Mouse (Mus musculus): ENCODE data around the gene 0610040J01Rik.
"Not testable (repeated sequence)": the region's sequence is repeated elsewhere in the genome, so short reads cannot be mapped to it uniquely, and the experiment has no call there.

The 0610040J01Rik gene

DNA sequence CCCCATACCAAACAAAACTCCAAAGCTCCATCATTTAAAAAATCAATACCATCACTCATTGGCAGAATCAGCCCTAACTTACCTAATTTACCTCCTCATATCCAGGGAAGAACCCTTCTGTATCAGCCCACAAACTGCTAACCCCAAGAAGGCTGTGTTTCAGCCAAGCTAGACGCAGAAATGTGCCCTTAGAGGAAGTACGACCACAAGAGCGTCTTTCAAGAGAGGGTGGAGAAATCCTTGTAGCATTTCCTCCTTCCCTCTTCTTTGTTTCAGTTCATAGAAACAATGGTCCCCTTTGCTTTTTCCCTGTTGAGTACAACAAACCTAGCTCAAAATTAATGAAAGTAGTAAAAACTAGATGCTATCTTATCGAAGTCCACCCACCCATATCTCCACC is 18.9 kb downstream of the 0610040J01Rik start:
- no peak for DNase-seq

DNA sequence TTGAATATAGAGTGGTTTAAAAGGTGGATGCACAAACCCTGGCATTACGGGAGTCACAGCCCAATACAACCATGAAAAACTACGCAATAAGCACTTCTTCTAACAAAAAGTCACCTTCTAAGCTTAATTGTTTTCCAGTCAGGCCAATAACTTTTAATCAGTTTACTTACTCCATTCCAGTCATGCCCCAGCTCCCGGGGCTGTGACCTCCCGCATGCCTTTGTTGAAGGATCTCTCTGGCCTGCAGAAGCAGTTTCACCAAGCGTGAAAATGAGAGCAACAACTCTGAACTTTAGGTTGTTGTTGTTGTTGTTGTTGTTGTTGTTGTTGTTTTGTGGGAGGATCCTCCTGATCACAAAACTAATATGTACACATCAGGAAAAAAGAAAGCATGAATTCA is 21.8 kb downstream of the 0610040J01Rik start:
- DNase-seq: no peak

DNA sequence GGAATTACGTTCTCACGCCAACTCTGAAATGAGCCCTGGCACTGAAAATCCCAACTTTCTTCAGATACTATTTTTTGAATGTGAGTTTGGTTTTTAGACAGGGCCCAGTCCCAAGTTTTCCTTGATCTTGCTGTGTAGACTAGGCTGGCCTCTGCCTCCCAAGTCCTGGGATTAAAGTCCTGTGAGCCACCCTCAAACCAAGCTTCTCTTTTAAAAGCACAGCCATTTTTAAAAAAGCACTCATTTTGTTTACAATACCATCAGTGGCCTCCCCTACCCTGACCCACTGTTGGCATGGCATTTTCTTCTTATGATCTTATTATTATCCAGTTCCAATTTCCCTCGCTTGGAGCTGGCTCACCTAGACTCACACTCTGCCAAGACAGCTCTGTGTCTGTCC is 22.3 kb downstream of the 0610040J01Rik start:
- no peak for DNase-seq

DNA sequence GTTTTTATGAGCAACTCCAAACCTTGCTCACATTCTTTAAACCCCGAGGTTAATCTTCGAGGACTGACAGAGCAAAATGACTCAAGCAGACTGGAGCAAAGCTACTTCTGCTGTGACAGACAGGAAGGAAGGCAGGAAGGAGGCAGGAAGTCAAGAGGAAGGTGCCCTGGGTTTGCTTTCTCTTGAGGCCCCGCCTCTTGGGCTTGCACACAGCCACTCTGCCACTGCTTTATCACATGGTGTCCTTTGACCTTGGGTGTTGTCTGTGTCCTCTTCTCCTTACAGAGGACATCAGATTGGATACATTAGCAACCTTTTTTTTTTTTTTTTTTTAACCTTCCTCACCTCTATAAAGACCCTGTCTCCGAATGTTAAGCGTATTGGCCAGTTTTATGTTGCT is 25.0 kb downstream of the 0610040J01Rik start:
- no peak for DNase-seq

DNA sequence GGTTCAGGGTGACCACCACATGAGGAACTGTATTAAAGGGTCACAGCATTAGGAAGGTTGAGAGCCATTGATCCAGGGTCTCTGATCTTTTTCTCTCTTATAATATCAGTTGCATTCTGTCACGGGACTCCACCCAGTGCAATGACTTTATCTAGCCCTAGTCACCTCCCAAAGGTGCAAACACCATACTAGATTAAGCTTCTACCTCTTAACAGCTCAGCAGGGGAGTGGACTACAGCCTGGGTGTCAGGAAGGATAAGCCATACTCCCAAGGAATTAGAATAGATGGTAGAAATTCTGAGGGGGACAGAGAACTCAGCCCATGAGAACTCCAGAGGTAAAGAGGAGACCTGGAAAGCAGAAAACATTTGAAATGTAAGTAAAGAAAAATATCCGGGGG is 25.7 kb downstream of the 0610040J01Rik start:
- no peak for DNase-seq

DNA sequence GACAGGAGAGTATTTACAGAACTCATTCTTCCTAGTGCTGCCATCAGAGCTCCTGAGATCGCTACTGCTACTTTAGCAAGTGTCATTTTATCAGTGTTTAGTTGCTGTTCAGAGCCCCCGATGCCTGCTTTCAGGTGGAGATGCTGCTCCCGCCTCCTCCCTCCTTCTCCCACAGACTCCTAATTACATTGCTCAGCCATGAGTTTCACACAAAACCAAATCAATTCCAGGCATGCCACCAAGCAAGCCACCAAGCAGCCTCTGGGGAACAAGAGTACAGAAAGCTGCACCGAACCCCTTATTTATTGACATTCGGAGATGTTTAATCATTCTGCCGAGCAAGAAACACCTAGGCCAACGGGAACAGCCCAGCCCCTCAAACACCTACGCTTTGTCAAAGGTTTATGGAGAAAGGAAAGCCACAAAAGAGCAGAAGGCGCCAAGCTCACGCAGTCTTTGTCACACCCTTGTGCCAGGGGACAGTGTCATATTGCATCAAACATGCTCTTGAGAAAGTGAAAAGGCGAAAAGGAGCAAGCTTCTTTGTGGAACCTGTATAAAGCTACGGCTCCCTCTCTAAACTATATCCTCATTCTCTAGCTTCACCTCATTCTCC is 27.7 kb downstream of the 0610040J01Rik start:
- no peak for DNase-seq

DNA sequence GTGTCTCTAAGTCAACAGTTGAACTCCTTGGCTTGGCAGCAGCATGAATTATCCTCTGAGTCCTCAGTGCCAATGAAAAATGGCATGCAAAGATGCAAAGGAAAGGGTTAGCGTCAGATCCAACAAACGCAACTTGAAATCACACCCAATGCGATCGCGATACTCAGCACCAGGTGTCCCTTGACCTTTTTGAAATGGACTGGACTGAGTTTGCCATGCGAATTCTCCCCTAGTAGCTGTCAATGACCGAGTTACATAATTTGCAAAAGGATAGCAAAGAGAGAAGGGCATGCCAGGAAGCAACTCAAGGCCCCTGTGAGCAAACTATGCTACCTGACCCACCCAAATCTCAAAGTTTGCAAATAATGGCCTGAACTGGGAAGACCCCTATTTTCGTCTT is 34.9 kb downstream of the 0610040J01Rik start:
- no peak for DNase-seq

DNA sequence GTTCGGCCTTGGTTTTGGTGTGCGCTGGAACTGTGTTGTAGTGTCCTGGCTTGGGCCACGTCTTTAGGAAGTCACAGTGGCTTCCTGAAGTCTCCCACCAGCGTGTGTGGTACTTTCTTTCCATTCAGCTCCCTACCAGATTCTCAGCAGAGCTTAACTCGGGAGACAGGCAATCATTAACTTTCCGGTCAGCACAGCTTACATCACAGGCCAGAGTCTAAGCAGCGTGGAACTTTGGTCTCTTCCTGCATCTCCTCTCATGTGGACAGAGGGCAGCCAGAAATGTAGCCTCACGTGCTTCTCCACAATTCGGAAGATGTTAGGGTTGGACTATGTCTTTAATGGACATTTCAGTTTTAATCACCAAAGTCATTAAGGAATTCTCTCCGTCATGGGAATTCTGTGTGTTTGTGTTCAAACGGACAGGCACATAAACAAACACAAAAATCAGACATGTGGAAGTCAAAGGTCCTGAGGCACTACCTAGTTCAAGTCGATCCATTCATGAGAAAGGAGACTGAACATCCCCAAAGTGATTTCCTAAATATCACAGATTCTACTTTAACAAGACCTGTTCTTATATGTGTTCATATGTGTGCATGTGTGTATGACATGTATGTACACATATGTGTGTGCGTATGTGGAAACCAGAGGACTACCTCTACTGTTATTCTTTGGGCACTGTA is 35.5 kb downstream of the 0610040J01Rik start:
- peak; percentile 26 for DNase-seq

DNA sequence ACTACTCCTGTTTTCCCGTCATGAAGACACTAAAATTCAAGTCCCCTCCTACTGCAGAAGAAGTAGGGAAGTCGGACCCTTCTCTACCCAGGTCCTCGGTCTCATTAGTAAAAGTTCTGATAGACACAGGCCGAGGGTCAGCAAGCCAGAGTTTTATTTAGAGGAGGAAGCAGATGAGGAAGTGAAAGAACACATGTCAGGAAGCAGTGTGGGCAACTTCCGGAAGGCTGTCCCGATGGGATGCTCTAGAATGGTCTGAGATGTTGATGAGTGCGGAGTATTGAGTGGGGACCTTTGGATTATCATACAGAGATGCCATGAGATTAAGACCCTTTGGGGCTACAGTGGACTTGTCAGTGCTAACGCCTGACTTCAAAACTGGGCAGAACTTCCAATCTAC is 46.7 kb downstream of the 0610040J01Rik start:
- no peak for DNase-seq

DNA sequence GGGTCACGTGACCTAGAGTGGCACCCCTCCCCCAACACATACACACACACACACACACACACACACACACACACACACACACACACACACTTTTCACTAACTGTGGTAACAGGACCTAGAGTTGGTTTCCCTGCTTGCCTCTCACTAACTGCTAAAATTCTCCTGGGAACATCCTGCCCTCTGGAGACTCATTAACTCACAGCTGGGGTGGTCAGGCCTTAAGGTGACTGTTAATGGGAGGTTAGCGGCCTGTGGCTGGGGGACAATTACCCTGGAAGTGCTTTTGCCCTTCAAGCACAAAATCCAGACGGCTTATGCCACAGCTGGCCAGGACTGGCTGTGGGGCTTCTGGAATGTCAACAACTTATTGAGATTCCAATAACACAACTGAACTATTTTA is 55.3 kb downstream of the 0610040J01Rik start:
- no peak for DNase-seq

DNA sequence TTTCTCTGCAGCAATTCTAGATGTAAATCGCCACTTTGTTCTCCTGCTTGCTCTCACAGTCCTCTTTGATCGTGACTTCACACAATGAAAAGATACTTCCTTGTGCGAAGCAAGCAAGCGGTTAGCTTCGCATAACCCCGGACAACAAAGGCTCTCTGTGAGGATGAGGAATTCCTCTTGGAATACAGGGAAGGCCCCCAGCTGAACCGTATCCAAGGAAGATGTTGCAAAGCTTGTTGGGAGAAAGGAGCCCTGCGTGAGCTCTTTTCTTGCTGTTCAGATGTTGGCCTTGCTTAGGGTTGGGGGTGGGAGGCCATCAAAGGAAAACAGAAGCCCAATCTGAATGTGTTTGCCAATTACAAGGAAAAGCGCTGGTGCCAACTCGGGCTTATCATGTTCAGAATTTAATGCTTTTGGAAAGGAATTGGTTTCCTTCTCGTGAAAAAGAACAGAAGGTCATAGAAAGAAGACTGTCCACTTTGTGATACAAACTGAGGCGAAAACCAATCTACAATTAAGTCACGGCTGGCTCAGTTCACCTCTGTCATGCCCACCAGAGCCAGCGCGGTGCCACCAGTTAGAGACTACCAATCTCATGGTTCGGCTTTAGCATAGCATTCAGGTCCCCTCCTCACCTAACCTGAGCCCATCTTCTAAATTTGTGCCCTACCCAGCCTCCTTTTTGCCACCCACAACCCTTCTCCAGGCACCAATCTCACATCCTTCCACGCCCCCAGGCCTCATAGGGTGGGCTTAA is 60.2 kb downstream of the 0610040J01Rik start:
- DNase-seq: no peak

DNA sequence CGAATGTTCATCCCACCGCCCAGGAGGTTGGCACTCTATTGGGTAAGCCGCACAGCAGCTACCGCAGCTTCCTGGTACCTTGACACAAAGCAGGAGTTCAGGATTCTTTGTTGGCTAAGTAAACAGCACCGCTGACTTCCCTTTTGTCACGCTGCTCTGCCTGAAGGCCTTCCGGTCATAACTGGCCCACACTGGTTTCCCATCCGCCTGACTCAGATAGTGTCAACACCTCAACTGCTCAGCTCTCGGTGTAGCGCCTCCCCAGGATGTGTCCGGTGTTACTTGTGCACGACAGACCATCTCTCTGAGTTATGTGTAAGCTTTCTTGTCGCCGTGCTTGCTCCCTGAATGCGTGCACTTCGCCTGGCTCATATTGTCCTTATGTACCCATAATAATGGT is 62.7 kb downstream of the 0610040J01Rik start:
- peak; percentile 45 for DNase-seq

DNA sequence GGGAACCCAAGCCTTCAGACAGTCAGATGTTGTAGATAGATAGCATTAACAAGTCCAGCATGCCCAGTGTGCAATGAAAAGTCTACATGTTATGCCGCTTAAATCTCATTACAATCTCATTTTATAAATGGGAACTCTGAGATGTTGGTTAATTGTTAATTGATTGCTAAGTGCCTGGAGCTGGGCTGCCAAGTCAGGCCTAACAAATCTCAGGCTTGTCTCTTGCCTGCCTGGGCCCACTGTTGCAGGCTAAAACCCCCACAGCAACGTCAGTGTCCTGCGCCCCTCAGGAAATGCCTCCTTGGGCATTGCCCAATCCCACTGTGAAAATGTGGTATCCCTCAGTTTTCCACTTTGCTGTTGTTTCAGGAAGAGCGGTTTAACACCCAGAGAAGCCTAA is 63.9 kb downstream of the 0610040J01Rik start:
- no peak for DNase-seq

DNA sequence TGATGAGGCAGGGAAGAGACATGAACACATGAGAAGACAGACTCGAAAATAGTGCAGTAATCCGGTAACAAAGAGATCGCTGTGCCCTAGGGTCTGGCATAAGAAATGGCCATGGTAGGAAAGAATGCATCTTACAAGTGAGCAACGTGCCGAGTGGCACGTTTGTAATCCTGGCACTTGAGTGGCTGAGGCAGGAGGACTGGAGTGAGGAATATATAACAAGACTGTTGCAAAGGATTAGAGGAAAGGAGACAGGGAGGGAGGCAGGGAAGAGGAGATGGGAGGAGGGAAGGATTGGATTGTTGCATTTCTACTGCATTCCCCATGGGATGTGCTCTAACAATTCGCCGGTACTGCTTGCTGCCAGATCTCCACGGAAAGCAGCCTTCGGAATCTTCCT is 66.9 kb downstream of the 0610040J01Rik start:
- DNase-seq: no peak

DNA sequence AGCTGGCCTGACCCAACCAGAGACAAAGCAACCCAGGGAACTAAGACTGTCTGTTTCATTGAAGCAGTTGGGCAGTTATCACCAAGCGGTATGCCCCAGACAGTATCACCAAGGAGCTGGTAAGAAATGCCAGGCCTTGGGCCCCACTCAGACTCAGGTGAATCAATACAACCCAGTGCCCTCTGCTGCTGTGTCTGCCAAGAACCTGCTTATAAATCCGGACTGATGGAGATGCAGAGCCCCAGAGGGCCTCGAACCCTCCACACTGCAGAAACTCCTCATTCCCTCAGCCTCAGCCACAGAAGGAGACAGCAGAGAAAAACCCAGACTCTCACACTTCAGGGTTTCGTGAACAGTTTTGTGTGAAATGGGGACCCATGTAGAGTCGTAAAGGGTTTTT is 74.1 kb downstream of the 0610040J01Rik start:
- DNase-seq: no peak

DNA sequence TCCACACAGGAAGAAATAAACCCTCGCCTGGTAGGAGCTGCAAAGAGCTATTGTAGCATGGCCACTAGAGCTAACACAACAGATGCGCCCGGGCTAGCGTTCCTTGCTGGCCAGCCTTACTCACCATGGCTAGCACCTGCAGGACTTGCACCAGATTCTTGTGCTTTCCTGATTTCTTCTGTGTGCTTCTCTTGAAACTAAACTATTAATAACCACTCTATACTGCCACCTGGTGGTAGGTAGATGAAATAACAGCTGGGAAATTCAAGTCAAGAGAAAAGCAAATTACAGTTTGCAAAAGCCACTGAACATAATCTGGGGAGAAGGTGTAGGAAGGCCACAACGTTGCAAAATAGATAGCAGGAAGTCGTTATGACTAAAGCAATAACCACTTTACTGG is 74.5 kb downstream of the 0610040J01Rik start:
- DNase-seq: no peak

DNA sequence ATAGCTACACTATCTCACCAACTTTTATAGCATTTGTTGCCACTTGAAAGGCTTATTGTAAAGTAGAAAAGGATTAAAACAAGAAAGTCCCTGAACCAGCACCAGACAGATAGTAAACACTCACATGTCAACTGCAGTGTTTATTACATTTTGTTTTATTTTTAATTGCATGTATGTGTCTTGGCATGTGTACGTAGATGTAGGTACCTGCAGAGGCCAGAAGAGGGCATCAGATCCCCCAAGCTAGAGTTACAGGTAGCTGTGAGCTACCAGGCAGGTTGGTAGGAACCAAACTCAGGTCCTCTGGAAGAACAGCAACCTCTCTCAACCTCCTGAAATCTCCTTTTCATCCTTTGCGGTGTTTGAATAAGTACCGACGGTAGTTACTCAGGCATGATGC is 74.9 kb downstream of the 0610040J01Rik start:
- no peak for DNase-seq

DNA sequence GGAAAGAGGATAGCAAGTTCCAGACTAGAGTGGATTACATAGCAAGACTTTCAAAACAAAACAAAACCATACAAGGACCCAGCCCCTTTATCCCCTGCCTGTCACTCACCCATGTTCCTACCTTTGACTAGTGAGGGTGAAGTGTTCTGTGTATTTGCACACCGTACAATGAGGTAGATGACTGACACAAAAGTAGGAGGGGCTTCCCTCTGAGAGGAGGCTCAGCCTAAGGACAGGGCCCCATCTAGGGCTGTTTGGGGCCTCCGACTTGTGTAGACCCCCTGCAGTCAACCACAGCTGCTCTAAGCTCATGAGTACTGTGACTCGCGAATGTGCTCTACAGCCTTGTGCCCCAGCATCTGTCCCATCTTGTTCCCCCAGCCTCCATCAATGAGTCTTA is 79.1 kb downstream of the 0610040J01Rik start:
- DNase-seq: no peak

DNA sequence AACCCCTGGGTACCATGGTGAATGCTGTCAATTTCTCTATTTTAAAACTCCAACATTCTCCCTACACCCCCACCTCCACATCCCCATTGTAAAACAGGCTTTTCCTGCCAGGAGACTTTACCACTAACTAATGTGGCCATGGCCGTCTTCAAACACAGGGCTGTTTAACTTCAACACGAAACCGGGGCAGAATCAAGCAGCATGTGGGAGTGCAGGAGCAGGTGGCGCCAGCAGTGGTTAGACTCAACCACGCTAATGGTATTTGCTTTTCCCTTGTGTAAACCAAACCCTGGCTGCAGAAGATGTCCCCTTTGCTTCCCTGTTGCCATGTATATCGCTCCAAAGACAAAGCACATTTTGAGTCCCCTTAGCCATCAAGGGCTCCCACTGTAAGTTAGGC is 79.7 kb downstream of the 0610040J01Rik start:
- DNase-seq: peak; percentile 11

DNA sequence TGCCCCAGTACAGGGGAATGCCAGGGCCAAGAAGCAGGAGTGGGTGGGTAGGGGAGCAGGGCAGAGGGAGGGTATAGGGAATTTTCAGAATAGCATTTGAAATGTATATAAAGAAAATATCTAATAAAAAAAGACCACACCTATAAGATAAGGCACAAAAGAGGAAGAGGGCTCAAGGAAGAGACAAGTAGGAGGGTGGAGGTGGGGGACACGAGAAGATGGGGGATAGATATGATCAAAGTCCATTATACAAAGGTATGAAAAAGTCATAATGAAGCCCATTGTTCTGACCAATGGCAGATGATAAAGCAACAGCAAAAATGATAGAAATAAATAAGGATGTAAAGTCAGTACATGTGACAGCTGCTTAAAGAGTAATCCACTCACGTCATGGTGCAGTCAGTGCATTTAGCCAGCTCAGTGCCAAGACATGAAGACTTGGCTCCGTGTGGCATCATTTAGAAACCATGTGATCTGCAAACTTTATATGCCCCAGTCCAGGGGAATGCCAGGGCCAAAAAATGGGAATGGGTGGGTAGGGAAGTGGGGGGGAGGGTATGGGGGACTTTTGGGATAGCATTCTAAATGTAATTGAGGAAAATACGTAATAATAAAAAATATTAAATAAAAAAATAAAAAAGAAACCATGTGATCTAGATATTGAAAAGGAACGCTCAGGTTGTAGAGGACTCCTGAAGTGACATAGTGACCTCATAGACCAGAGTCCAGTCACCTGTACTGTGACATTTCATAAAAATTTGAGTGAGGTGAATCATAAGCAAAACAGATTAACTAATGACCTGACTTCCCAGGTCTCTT is 85.0 kb downstream of the 0610040J01Rik start:
- DNase-seq: not testable (repeated sequence)

DNA sequence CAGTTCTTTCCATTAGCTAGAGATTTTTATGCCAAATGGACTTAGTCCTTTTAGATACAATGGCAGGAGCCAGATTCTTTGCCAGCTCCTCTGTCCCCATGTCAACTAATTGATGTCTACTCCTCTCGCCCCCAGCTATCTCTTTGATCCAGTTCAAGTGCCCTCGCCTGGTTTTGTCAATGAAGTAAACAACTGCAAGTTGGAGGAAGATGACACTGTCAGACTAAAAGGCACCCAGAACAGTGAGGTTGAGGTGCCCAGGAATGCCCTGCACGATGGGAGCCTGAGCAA is 85.6 kb downstream of the 0610040J01Rik start:
- no peak for DNase-seq

DNA sequence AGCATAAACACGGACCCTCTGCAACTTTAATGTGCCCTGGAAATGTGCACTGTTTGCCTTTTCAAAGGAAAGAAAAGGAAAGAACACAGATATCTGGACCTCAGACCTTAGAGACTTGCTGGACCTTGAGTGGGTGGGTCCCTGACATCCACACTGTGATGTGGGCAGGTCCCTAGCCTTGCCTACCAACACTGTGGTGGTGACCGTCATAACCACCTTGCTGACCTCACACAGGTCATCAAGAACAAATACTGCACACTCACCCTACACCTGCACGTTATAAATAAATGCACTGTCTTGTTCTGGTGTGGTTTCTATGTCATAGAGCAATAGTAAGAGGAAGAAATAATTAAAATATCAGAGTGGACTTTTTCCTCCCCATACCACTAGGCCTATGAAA is 91.2 kb downstream of the 0610040J01Rik start:
- no peak for DNase-seq
